Mouse (Mus musculus) cerebellum, adult 11-12 months (tissue): ENCODE results near the gene Ammecr1.
A peak's percentile ranks its signal among the peaks of the same experiment; 100 is the strongest.

Experiments
- DNase-seq: peaks from one replicate; pipeline ENCODE4 v3.0.0; 2022

Ammecr1 gene

GRCm38 (mm10) chrX:142966008-142966966, at the start of gene Ammecr1:
Gene Ammecr1 (minus strand): TSS chrX:142966728.
- peak; percentile 84 for DNase-seq

- DNase-seq, result no peak
These were observed 47.6 kb upstream of the Ammecr1 start for GRCm38 (mm10) chrX:143014118-143014517.

GRCm38 (mm10) chrX:143012334-143012733, 45.8 kb upstream of the Ammecr1 start:
- DNase-seq, result no peak

GRCm38 (mm10) chrX:143011865-143012264, 45.3 kb upstream of the Ammecr1 start:
- DNase-seq, result no peak

GRCm38 (mm10) chrX:143004131-143004846, 37.8 kb upstream of the Ammecr1 start:
- no peak for DNase-seq

- DNase-seq, result no peak
These were observed 30.7 kb upstream of the Ammecr1 start for GRCm38 (mm10) chrX:142997214-142997613.

- DNase-seq, result no peak
These were observed 28.0 kb upstream of the Ammecr1 start for GRCm38 (mm10) chrX:142994514-142994913.

- no peak for DNase-seq
These were observed 17.6 kb upstream of the Ammecr1 start for GRCm38 (mm10) chrX:142984170-142984569.

GRCm38 (mm10) chrX:142983638-142984037, 17.1 kb upstream of the Ammecr1 start:
- no peak for DNase-seq

GRCm38 (mm10) chrX:142981530-142982130, 15.1 kb upstream of the Ammecr1 start:
- no peak for DNase-seq

- DNase-seq, result no peak
These were observed 14.5 kb upstream of the Ammecr1 start for GRCm38 (mm10) chrX:142980855-142981529.

GRCm38 (mm10) chrX:142979224-142979623, 12.7 kb upstream of the Ammecr1 start:
- no peak for DNase-seq

GRCm38 (mm10) chrX:142972443-142972970, 6.0 kb upstream of the Ammecr1 start:
- no peak for DNase-seq

GRCm38 (mm10) chrX:142971759-142972158, 5.2 kb upstream of the Ammecr1 start:
- no peak for DNase-seq

GRCm38 (mm10) chrX:142967067-142967466, 539 bp upstream of the Ammecr1 start:
- DNase-seq, result no peak

- no peak for DNase-seq
These were observed 1.1 kb downstream of the Ammecr1 start for GRCm38 (mm10) chrX:142965236-142966007.

- DNase-seq, result no peak
These were observed 6.1 kb downstream of the Ammecr1 start for GRCm38 (mm10) chrX:142960434-142960833.

GRCm38 (mm10) chrX:142959674-142960307, 6.7 kb downstream of the Ammecr1 start:
- DNase-seq, result no peak

- DNase-seq, result no peak
These were observed 38.1 kb downstream of the Ammecr1 start for GRCm38 (mm10) chrX:142928430-142928829.

- no peak for DNase-seq
These were observed 49.1 kb downstream of the Ammecr1 start for GRCm38 (mm10) chrX:142917394-142917793.

- DNase-seq, result no peak
These were observed 49.8 kb downstream of the Ammecr1 start for GRCm38 (mm10) chrX:142916719-142917118.
